In the genomic region with DNA sequence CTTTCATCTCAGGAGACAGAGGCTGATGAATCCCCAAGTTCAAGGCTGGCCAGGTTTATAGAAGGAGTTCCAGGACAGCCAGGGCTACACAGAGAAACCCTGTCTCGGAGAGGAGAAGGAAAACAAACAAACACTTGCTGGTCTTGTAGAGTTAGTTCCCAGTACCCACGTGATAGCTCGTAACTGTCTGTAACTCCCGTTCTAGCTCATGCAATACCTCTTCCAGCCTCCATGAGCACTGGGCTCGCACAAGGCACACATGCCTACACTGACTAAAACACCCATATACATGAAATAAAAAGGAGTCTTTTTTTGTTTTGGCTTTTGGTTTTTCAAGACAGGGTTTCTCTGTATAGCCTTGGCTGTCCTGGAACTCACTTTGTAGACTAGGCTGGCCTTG, we compare ENCODE assay signal across 24 mouse cellular contexts.
"Had no signal": no experiment of that assay in that cellular context is flagged by ENCODE, and none has a peak within 500 bp of the region (broad histone marks: within the 10 kb centered on the region; RNA-seq: fewer than 3 reads in every experiment).

No protein-coding gene starts in this region.

- H3K27me3 ChIP-seq: heart, embryonic 12.5 days; hindbrain, embryonic 12.5 days; intestine, embryonic 15.5 days; limb, embryonic 12.5 days; liver, embryonic 13.5 days had no signal

- H3K9ac ChIP-seq: heart, embryonic 12.5 days; hindbrain, embryonic 12.5 days; hindbrain, embryonic 14.5 days; intestine, embryonic 15.5 days; limb, embryonic 12.5 days; liver, embryonic 13.5 days had no signal

- ATAC-seq: hindbrain, embryonic 16.5 days; inflammation-experienced regulatory T-cells, adult 6 months; intestine, embryonic 15.5 days; intestine, postnatal 0 days had no signal

- DNase-seq: gastrocnemius, postnatal 14 days; heart, adult 18-20 months; heart, postnatal 10 days; heart, postnatal 4 days; kidney, adult 18-20 months; kidney, adult 8-10 months; kidney, postnatal 10 days; kidney, postnatal 25 days; kidney, postnatal 4 days; liver; liver, embryonic 13.5 days had no signal

- H3K27ac ChIP-seq: heart, embryonic 10.5 days; hindbrain, embryonic 10.5 days; hindbrain, embryonic 12.5 days; hindbrain, embryonic 14.5 days; intestine, embryonic 15.5 days; layer of hippocampus, adult 2 months; left cerebral cortex, adult 2 months; limb, embryonic 10.5 days; limb, embryonic 12.5 days; liver, embryonic 13.5 days had no signal

- H3K9me3 ChIP-seq: heart, embryonic 10.5 days; heart, embryonic 12.5 days; hindbrain, embryonic 10.5 days; hindbrain, embryonic 12.5 days; intestine, embryonic 15.5 days; limb, embryonic 10.5 days; limb, embryonic 12.5 days; liver, embryonic 13.5 days had no signal

- H3K4me1 ChIP-seq: heart, embryonic 10.5 days; heart, embryonic 12.5 days; hindbrain, embryonic 12.5 days; limb, embryonic 10.5 days had no signal

- H3K4me3 ChIP-seq: heart, embryonic 10.5 days; heart, embryonic 12.5 days; hindbrain, embryonic 10.5 days; hindbrain, embryonic 12.5 days; intestine, embryonic 15.5 days; layer of hippocampus, adult 2 months; left cerebral cortex, adult 2 months; limb, embryonic 10.5 days; limb, embryonic 12.5 days; liver, embryonic 13.5 days had no signal
